18 mouse cellular contexts compared by ENCODE assay signal in the genomic region with DNA sequence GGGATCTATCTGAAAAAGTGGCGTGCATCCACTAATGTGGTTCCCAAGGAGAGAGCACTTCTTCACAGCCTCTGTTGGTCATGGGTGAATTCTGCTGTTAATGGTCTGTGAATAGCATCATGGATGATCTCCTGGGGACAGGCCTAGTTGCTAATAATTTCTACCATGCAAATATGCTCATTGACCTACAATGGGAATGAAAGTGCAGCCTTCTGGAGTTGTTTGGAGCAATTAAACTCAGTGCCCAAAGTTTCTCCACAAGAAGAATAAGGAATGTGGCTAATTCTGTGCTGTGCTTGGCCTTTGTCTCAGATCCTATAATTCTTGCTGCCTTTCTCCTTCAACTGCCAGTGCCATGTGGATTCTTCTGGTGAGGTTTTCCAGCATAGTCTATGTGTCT.
"Had no signal": no experiment of that assay in that cellular context is flagged by ENCODE, and none has a peak within 500 bp of the region (broad histone marks: within the 10 kb centered on the region; RNA-seq: fewer than 3 reads in every experiment).

No protein-coding gene starts in this region.

- H3K27me3 ChIP-seq: neural tube, embryonic 13.5 days; neural tube, embryonic 15.5 days had no signal

- DNase-seq: lung, adult 18-20 months; lung, postnatal 10 days; lung, postnatal 4 days; midbrain, embryonic 14.5 days; right cerebral cortex, adult 18-20 months; right cerebral cortex, postnatal 25 days; right cerebral cortex, postnatal 4 days; spleen, adult 18-20 months; thymus, adult 18-20 months; thymus, postnatal 25 days; thymus, postnatal 4 days had no signal

- H3K36me3 ChIP-seq: neural tube, embryonic 13.5 days; neural tube, embryonic 15.5 days had no signal

- H3K4me1 ChIP-seq: neural tube, embryonic 13.5 days; neural tube, embryonic 15.5 days had no signal

- H3K4me2 ChIP-seq: lung, embryonic 14.5 days; midbrain, embryonic 11.5 days; neural tube, embryonic 13.5 days; neural tube, embryonic 15.5 days had no signal

- H3K9ac ChIP-seq: liver, embryonic 14.5 days; lung, embryonic 14.5 days; neural tube, embryonic 13.5 days; neural tube, embryonic 15.5 days had no signal

- H3K27ac ChIP-seq: liver, embryonic 14.5 days; neural tube, embryonic 13.5 days; neural tube, embryonic 15.5 days had no signal

- ATAC-seq: midbrain, embryonic 16.5 days had no signal

- H3K4me3 ChIP-seq: myocyte; neural tube, embryonic 13.5 days; neural tube, embryonic 15.5 days had no signal

- H3K9me3 ChIP-seq: neural tube, embryonic 13.5 days; neural tube, embryonic 15.5 days had no signal
